Mouse (Mus musculus): Measurements from ENCODE around the gene Olfr1129.
"Not testable (repeated sequence)": the region's sequence is repeated elsewhere in the genome, so short reads cannot be mapped to it uniquely, and the experiment has no call there.

Olfr1129 gene

DNA sequence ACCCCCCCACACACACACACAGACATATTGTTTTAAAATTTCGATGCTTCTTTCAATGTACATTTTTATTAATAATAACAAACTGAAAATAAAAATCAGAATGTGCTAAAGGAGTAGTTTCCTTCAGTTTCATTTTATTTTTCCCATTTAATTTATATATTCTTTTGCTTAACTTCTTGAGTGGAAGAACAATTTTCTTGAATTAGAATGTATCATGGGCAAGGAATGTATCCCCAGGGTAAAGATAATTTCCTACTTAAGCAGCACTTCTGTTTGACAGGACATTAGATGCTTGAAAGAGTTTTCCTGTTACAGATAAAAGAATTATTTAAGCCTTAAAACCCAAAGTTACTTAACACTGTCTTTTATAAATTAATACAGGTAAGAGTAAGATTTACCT lies at the start of gene Olfr1129:
Olfr1129 (plus strand) TSS at position 301 of the 400 bp plus-strand sequence.
- not testable (repeated sequence) for DNase-seq (ENCODE audit: low spot score in 2 of 2)

DNA sequence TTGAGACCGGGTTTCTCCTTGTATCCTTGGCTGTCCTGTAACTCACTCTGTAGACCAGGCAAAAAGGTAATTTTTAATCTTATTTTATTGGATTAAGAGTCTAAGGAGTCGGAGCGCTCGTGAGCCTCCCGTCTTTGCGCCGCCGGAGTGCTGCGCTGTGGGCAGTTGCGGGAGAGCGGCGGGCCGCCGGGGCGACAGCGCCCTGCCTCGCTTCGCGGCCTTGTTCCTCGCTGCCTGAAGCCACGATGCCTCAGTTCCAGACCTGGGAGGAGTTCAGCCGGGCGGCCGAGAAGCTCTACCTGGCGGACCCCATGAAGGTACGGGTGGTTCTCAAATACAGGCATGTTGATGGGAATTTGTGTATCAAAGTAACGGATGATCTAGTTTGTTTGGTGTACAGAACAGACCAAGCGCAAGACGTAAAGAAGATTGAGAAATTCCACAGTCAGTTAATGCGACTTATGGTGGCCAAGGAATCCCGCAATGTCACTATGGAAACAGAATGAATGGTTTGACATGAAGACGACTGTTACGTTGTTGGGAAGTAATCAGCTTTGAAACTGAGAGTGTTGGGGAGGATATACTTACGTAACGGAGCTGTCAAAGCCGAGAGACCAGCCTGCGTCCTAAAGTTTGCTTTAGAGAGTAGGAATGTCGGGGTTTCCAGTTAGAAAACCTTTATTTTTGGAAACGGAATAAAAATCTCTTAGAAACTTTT lies 47.6 kb upstream of the Olfr1129 start:
- DNase-seq (ENCODE audit: low spot score in 2 of 2) = peak in 1 of 2 experiments; percentile 5

DNA sequence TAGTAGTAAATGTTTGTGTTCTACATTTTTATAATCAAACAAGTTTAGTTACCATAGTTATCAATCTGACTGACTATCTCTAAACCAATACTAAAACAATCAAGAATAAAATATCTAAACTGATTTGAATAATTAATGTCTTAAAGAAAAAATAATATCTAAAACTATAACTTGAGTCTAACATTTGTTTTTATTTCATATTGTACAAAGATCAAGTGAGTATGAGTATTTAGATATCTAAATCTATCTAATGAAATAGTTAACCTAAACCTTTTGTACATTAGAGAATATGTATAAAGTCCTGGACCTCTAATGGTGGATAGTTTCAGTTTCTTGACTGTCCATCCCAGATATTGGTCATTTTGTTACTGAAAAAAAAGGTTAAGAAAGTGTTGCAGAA lies 42.2 kb upstream of the Olfr1129 start, which contains the start of gene Olfr153:
Olfr153 (plus strand) TSS at position 301 of the 400 bp plus-strand sequence.
- no peak for DNase-seq (ENCODE audit: low spot score in 2 of 2)

DNA sequence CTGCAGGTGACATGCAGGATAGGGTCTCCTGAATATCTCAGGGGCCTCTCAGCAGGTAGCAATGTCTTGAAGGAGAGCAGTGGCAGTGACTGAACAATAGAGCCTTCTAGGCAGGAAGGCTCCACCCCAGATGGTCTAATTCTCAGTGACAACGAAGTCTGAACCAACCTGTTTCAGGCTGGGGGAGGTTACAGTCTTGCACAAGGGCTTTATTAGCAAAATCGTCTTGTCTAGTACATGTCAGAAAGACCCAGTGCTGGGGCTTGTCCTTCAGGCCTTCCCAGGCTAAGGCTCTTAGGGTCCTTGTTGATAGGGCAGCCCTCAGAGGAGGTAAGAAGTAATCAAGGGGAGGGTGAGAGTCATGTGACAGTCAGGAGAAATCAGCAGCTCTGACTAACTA lies 38.9 kb upstream of the Olfr1129 start:
- DNase-seq (ENCODE audit: low spot score in 2 of 2) = no peak

DNA sequence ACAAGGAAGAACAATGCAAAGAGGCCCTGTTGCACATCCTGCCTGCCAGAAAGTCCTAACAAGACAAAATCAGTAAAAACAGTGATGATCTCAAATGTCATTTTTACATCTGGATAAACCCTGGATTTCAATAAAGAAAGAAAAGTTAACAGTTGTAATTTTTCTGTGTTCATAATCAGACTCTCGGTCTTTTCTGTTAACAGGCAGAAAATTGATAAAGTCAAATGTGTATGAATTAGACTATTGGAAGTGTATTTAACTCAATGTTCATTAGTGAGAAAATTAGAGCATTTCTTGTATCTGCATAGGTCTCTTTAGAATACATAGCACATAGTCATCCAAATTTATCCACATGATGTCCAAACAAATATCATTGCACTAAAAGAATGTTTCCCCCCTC lies 28.3 kb upstream of the Olfr1129 start, which contains the start of gene Olfr1128:
Olfr1128 (minus strand) TSS at position 101 of the 400 bp plus-strand sequence.
- DNase-seq (ENCODE audit: low spot score in 2 of 2) = no peak

DNA sequence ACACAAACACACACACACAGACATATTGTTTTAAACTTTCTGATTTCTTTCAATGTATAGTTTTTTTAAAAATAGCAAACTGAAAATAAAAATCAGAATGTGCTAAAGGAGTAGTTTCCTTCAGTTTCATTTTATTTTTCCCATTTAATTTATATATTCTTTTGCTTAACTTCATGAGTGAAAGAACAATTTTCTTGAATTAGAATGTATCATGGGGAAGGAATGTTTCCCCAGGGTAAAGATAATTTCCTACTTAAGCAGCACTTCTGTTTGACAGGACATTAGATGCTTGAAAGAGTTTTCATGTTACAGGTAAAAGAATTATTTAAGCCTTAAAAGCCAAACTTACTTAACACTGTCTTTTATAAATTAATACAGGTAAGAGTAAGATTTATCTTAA lies 32.2 kb downstream of the Olfr1129 start, which contains the start of gene Olfr1130:
Olfr1130 (plus strand) TSS at position 301 of the 400 bp plus-strand sequence.
- not testable (repeated sequence) for DNase-seq (ENCODE audit: low spot score in 2 of 2)

DNA sequence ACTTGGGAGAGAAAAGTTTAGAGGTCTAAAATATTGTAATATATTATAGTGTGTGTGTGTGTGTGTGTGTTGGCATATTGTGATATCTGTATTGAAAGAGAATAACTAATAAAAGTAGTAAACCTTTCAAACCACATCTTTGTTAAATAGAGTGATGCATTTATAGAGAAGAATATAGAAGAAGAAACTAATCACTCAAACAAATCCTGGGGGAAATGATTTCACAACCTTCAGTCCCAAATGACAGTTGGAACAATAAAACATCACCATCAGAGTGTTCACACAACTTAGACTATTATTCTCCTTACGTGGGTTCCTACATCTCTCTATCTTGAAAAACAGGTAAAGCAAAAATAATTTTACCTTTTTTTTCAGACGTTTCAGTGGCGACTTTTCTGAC lies 53.1 kb downstream of the Olfr1129 start, which contains the start of gene Olfr1131:
Olfr1131 (plus strand) TSS at position 301 of the 400 bp plus-strand sequence.
- DNase-seq (ENCODE audit: low spot score in 2 of 2) = no peak

Data from left cerebral cortex, adult 9 months (tissue).